Mouse (Mus musculus) embryonic facial prominence, embryonic 12.5 days (tissue): ENCODE measurements around the gene Spata25. TPM values are rescaled to one million over a fixed set of nuclear protein-coding genes. Genes with fewer than 3 reads are reported as not detected.

Experiments used
- ATAC-seq: fragments of 200-750 bp; cut with Nextera tagmentation; 2 replicates; pipeline ENCODE4 v1.8.0; 2017; ENCODE audit not compliant: insufficient number of reproducible peaks, insufficient read depth, low FRiP score, low TSS enrichment
- H3K27ac ChIP-seq: fragments of 300-500 bp; sonication (generic); 2 replicates; pipeline ENCODE4 v1.5.1; 2016; ENCODE audit warnings: mild to moderate bottlenecking
- H3K27me3 ChIP-seq: fragments of 300-500 bp; sonication (generic); 2 replicates; pipeline ENCODE4 v1.6.1; 2016; ENCODE audit warnings: mild to moderate bottlenecking, moderate library complexity
- H3K36me3 ChIP-seq: fragments of 300-500 bp; sonication (generic); 2 replicates; pipeline ENCODE4 v1.6.1; 2016; ENCODE audit warnings: mild to moderate bottlenecking
- H3K4me1 ChIP-seq: fragments of 300-500 bp; sonication (generic); 2 replicates; pipeline ENCODE4 v1.6.1; 2016
- H3K4me2 ChIP-seq: fragments of 300-500 bp; sonication (generic); replicated peaks from 2 replicates; pipeline ENCODE4 v1.6.1; 2016; ENCODE audit warnings: mild to moderate bottlenecking, moderate library complexity
- H3K4me3 ChIP-seq: fragments of 300-500 bp; sonication (generic); 2 replicates; pipeline ENCODE4 v1.5.1; 2016; ENCODE audit warnings: mild to moderate bottlenecking
- H3K9ac ChIP-seq: fragments of 300-500 bp; sonication (generic); 2 replicates; pipeline ENCODE4 v1.6.1; 2016; ENCODE audit warnings: mild to moderate bottlenecking, moderate library complexity
- H3K9me3 ChIP-seq: fragments of 300-500 bp; sonication (generic); 2 replicates; pipeline ENCODE4 v1.6.1; 2016; ENCODE audit warnings: mild to moderate bottlenecking, moderate library complexity
- WGBS: fragments of 180-500 bp; shearing (Covaris S2); methylation state at CpG from one replicate; pipeline ENCODE4 v1.1.7; 2016; 5-methylcytosine and 5-hydroxymethylcytosine counted together
- polyA plus RNA-seq: library from polyadenylated mRNA; unstranded; fragments of >200 nt; fragmentation: Nextera tagmentation; extraction: Ambion mirVana; gene quantifications from 2 replicates; pipeline ENCODE4 v1.2.1, GENCODE M21; 2016

The Spata25 gene
- polyA plus RNA-seq, 1 experiment from 2014 or later = 0.22 TPM

- H3K4me2 ChIP-seq = no peak overlapping the region
- H3K27me3 ChIP-seq = no peaks in the 10 kb centered on the region
- peaks cover 25% of the 10 kb centered on the region for H3K36me3 ChIP-seq
- no peak for ATAC-seq
- no peaks in the 10 kb centered on the region for H3K9me3 ChIP-seq
- peaks cover 15% of the 10 kb centered on the region; the same call in 1 of the 2 replicates for H3K4me1 ChIP-seq
- 75% methylated on average over 10 of the region's 10 CpGs for WGBS
- H3K4me3 ChIP-seq = no peak overlapping the region
- H3K27ac ChIP-seq = no peak overlapping the region
- no peak overlapping the region for H3K9ac ChIP-seq
These were observed 40.6 kb downstream of the Spata25 start for GRCm38 (mm10) chr2:164787779-164788178.

- Histone ChIP-seq H3K27me3 (no peaks in the 10 kb centered on the region), H3K4me2 (peak overlapping the region; percentile 64), H3K9ac (no peak overlapping the region; the same call in 1 of the 2 replicates), H3K9me3 (no peaks in the 10 kb centered on the region), H3K4me1 (peaks cover 15% of the 10 kb centered on the region; the same call in 1 of the 2 replicates), H3K27ac (no peak overlapping the region), H3K4me3 (peak overlapping the region; percentile 57), H3K36me3 (peaks cover 18% of the 10 kb centered on the region)
- WGBS = 79% methylated on average over 3 of the region's 3 CpGs
- no peak for ATAC-seq
These were observed 41.3 kb downstream of the Spata25 start for GRCm38 (mm10) chr2:164787032-164787431.

- Histone ChIP-seq H3K9ac (peak overlapping the region; percentile 78), H3K9me3 (no peaks in the 10 kb centered on the region), H3K4me1 (peaks cover 15% of the 10 kb centered on the region; the same call in 1 of the 2 replicates), H3K4me2 (peak overlapping the region; percentile 64), H3K36me3 (peaks cover 12% of the 10 kb centered on the region; the same call in 1 of the 2 replicates), H3K27me3 (no peaks in the 10 kb centered on the region), H3K4me3 (peak overlapping the region; percentile 57), H3K27ac (peak overlapping the region; percentile 67)
- ATAC-seq = no peak
- 9% methylated on average over 15 of the region's 15 CpGs for WGBS
These were observed 41.9 kb downstream of the Spata25 start for GRCm38 (mm10) chr2:164786388-164786885.

GRCm38 (mm10) chr2:164785481-164786387 is 42.6 kb downstream of the Spata25 start, which contains the start of gene Snx21:
TSS of gene Snx21 (plus strand) at chr2:164785823.
- Histone ChIP-seq H3K4me3 (peak within 1 kb of the TSS; percentile 57), H3K27me3 (no peaks in the 10 kb centered on the region), H3K27ac (peak within 1 kb of the TSS; percentile 67), H3K36me3 (0 out of 2 replicates have a peak, but pooled peaks cover 5% of the 10 kb centered on the region), H3K9ac (peak within 1 kb of the TSS; percentile 78), H3K4me1 (peaks cover 15% of the 10 kb centered on the region; the same call in 1 of the 2 replicates), H3K9me3 (no peaks in the 10 kb centered on the region), H3K4me2 (peak within 1 kb of the TSS; percentile 64)
- ATAC-seq = peak; percentile 91
- under 1% methylated on average over 80 of the region's 89 CpGs for WGBS

GRCm38 (mm10) chr2:164784869-164785420 is 43.4 kb downstream of the Spata25 start:
- Histone ChIP-seq H3K9ac (peak overlapping the region; percentile 78), H3K9me3 (no peaks in the 10 kb centered on the region), H3K27me3 (no peaks in the 10 kb centered on the region), H3K4me3 (peak overlapping the region; percentile 57), H3K4me1 (peaks cover 15% of the 10 kb centered on the region; the same call in 1 of the 2 replicates), H3K36me3 (0 out of 2 replicates have a peak, but pooled peaks cover 4% of the 10 kb centered on the region), H3K27ac (peak overlapping the region; percentile 67), H3K4me2 (peak overlapping the region; percentile 64)
- no peak for ATAC-seq
- 16% methylated on average over 7 of the region's 7 CpGs for WGBS

- Histone ChIP-seq H3K4me2 (peak overlapping the region; percentile 64; the same call in 1 of the 2 replicates), H3K4me3 (no peak overlapping the region), H3K27ac (no peak overlapping the region), H3K4me1 (peaks cover 15% of the 10 kb centered on the region; the same call in 1 of the 2 replicates), H3K36me3 (0 out of 2 replicates have a peak, but pooled peaks cover 4% of the 10 kb centered on the region), H3K9me3 (no peaks in the 10 kb centered on the region), H3K27me3 (no peaks in the 10 kb centered on the region), H3K9ac (no peak overlapping the region)
- WGBS = 71% methylated on average over 7 of the region's 7 CpGs
- no peak for ATAC-seq
These were observed 44.3 kb downstream of the Spata25 start for GRCm38 (mm10) chr2:164783926-164784581.

- Histone ChIP-seq H3K9ac (no peak overlapping the region), H3K4me3 (no peak overlapping the region), H3K9me3 (no peaks in the 10 kb centered on the region), H3K27me3 (0 out of 2 replicates have a peak, but pooled peaks cover 2% of the 10 kb centered on the region), H3K36me3 (no peaks in the 10 kb centered on the region), H3K27ac (no peak overlapping the region), H3K4me1 (peaks cover 12% of the 10 kb centered on the region; the same call in 1 of the 2 replicates), H3K4me2 (no peak overlapping the region)
- WGBS = 63% methylated on average over 4 of the region's 4 CpGs
- no peak for ATAC-seq
These were observed 46.5 kb downstream of the Spata25 start for GRCm38 (mm10) chr2:164781876-164782275.

GRCm38 (mm10) chr2:164779481-164780086 is 48.8 kb downstream of the Spata25 start, which contains the start of gene Tnnc2:
TSS of gene Tnnc2 (minus strand) at chr2:164779967.
- Histone ChIP-seq H3K9ac (no peak within 1 kb of the TSS), H3K4me3 (no peak within 1 kb of the TSS), H3K9me3 (no peaks in the 10 kb centered on the region), H3K27me3 (0 out of 2 replicates have a peak, but pooled peaks cover 4% of the 10 kb centered on the region), H3K4me1 (peaks cover 3% of the 10 kb centered on the region; the same call in 1 of the 2 replicates), H3K27ac (no peak within 1 kb of the TSS), H3K4me2 (no peak within 1 kb of the TSS), H3K36me3 (no peaks in the 10 kb centered on the region)
- 69% methylated on average over 8 of the region's 8 CpGs for WGBS
- no peak for ATAC-seq

- H3K4me3 ChIP-seq = no peak overlapping the region
- 70% methylated on average over 7 of the region's 7 CpGs for WGBS
- no peak for ATAC-seq
- H3K4me1 ChIP-seq = no peaks in the 10 kb centered on the region
- H3K9ac ChIP-seq = no peak overlapping the region
- no peaks in the 10 kb centered on the region for H3K9me3 ChIP-seq
- no peak overlapping the region for H3K4me2 ChIP-seq
- H3K27ac ChIP-seq = no peak overlapping the region
- no peaks in the 10 kb centered on the region for H3K36me3 ChIP-seq
- H3K27me3 ChIP-seq = 0 out of 2 replicates have a peak, but pooled peaks cover 4% of the 10 kb centered on the region
These were observed 49.5 kb downstream of the Spata25 start for GRCm38 (mm10) chr2:164778809-164779208.

- H3K27me3 ChIP-seq = 0 out of 2 replicates have a peak, but pooled peaks cover 4% of the 10 kb centered on the region
- peaks cover 2% of the 10 kb centered on the region; the same call in 1 of the 2 replicates for H3K36me3 ChIP-seq
- H3K4me3 ChIP-seq = no peak overlapping the region
- WGBS = 92% methylated on average over 11 of the region's 11 CpGs
- no peak overlapping the region for H3K9ac ChIP-seq
- no peaks in the 10 kb centered on the region for H3K4me1 ChIP-seq
- no peak overlapping the region for H3K27ac ChIP-seq
- ATAC-seq = no peak
- H3K9me3 ChIP-seq = no peaks in the 10 kb centered on the region
- H3K4me2 ChIP-seq = no peak overlapping the region
These were observed 50.4 kb downstream of the Spata25 start for GRCm38 (mm10) chr2:164778015-164778287.
